Mouse (Mus musculus): ENCODE data around the gene Ubash3a.

GRCm38 (mm10) chr17:31223835-31224234 is 16.2 kb downstream of the Ubash3a start:
- TF ChIP-seq POLR2A (IDR thresholded peaks at IDR 0.05; ENCODE audit: insufficient read depth, low read depth, low read length) = no peak
- TF ChIP-seq CTCF (IDR thresholded peaks at IDR 0.05) = no peak

Measured in heart, adult 2 months (tissue).